Mouse (Mus musculus) kidney, adult 9 months (tissue): ENCODE measurements around the gene Esr1.

Source experiments
- DNase-seq: peaks from one replicate; pipeline ENCODE4 v3.0.0; 2022

Gene Esr1

GRCm38 (mm10) chr10:5008795-5009366, 397.5 kb downstream of the Esr1 start:
- no peak for DNase-seq

- DNase-seq: no peak
These were observed 400.6 kb downstream of the Esr1 start for GRCm38 (mm10) chr10:5012004-5012403.

GRCm38 (mm10) chr10:5014976-5015375, 403.6 kb downstream of the Esr1 start:
- DNase-seq: no peak

- DNase-seq: no peak
These were observed 405.8 kb downstream of the Esr1 start for GRCm38 (mm10) chr10:5017148-5017547.

- peak; percentile 78 for DNase-seq
These were observed 414.5 kb downstream of the Esr1 start for GRCm38 (mm10) chr10:5025906-5026305.

GRCm38 (mm10) chr10:5027208-5027607, 415.8 kb downstream of the Esr1 start:
- no peak for DNase-seq

- DNase-seq: peak; percentile 75
These were observed 416.9 kb downstream of the Esr1 start for GRCm38 (mm10) chr10:5028301-5028700.

- no peak for DNase-seq
These were observed 417.8 kb downstream of the Esr1 start for GRCm38 (mm10) chr10:5029161-5029560.

- DNase-seq: no peak
These were observed 418.5 kb downstream of the Esr1 start for GRCm38 (mm10) chr10:5029883-5030282.

- DNase-seq: no peak
These were observed 421.0 kb downstream of the Esr1 start for GRCm38 (mm10) chr10:5032192-5033048.

- no peak for DNase-seq
These were observed 429.9 kb downstream of the Esr1 start for GRCm38 (mm10) chr10:5041254-5041653.

GRCm38 (mm10) chr10:5044481-5044880, 433.1 kb downstream of the Esr1 start:
- no peak for DNase-seq

- no peak for DNase-seq
These were observed 433.8 kb downstream of the Esr1 start for GRCm38 (mm10) chr10:5045213-5045612.

- no peak for DNase-seq
These were observed 434.3 kb downstream of the Esr1 start for GRCm38 (mm10) chr10:5045671-5046070.
